Mouse (Mus musculus) adrenal gland, adult 18-20 months (tissue): ENCODE results near the gene Pbx1. TPM values are rescaled to one million over a fixed set of nuclear protein-coding genes. Genes with fewer than 3 reads are reported as not detected.

Experiments
- DNase-seq, 2 experiments: peaks; one replicate each; pipeline ENCODE4 v3.0.0; 2021 to 2022; ENCODE audit warnings: low spot score in 2 of 2
- total RNA-seq, 2 experiments: library from RNA; stranded (reverse); gene quantifications; 1 replicate in 1 of 2; 2 replicates in 1 of 2; pipeline ENCODE4 v1.2.3; 2021

Gene Pbx1
- total RNA-seq, 2 experiments from 2014 or later = 143 to 202 TPM

- no peak for DNase-seq
Measured at GRCm38 (mm10) chr1:168180622-168181441, 251.2 kb downstream of the Pbx1 start.

- peak in 1 of 2 experiments; percentile 10 for DNase-seq
Measured at GRCm38 (mm10) chr1:168179691-168180090, 252.4 kb downstream of the Pbx1 start.

- no peak for DNase-seq
Measured at GRCm38 (mm10) chr1:168178611-168179010, 253.5 kb downstream of the Pbx1 start.

GRCm38 (mm10) chr1:168175586-168175985, 256.5 kb downstream of the Pbx1 start:
- peak in 1 of 2 experiments; percentile 5 for DNase-seq

- DNase-seq = no peak
Measured at GRCm38 (mm10) chr1:168169791-168170190, 262.3 kb downstream of the Pbx1 start.

- DNase-seq = peak in 1 of 2 experiments; percentile 10
Measured at GRCm38 (mm10) chr1:168169052-168169779, 262.9 kb downstream of the Pbx1 start.

GRCm38 (mm10) chr1:168167781-168168180, 264.3 kb downstream of the Pbx1 start:
- no peak for DNase-seq

GRCm38 (mm10) chr1:168166841-168167240, 265.2 kb downstream of the Pbx1 start:
- no peak for DNase-seq

- no peak for DNase-seq
Measured at GRCm38 (mm10) chr1:168164945-168165344, 267.1 kb downstream of the Pbx1 start.

- DNase-seq = no peak
Measured at GRCm38 (mm10) chr1:168163521-168164233, 268.4 kb downstream of the Pbx1 start.

GRCm38 (mm10) chr1:168139138-168139682, 292.9 kb downstream of the Pbx1 start:
- no peak for DNase-seq

GRCm38 (mm10) chr1:168138669-168139068, 293.4 kb downstream of the Pbx1 start:
- DNase-seq = no peak

GRCm38 (mm10) chr1:168137890-168138289, 294.2 kb downstream of the Pbx1 start:
- DNase-seq = no peak

GRCm38 (mm10) chr1:168135545-168135944, 296.5 kb downstream of the Pbx1 start:
- no peak for DNase-seq

GRCm38 (mm10) chr1:168133696-168134095, 298.4 kb downstream of the Pbx1 start:
- DNase-seq = no peak

GRCm38 (mm10) chr1:168128004-168128403, 304.1 kb downstream of the Pbx1 start:
- no peak for DNase-seq

GRCm38 (mm10) chr1:168124643-168125490, 307.2 kb downstream of the Pbx1 start:
- DNase-seq = no peak

- DNase-seq = no peak
Measured at GRCm38 (mm10) chr1:168118077-168118476, 314.0 kb downstream of the Pbx1 start.

- no peak for DNase-seq
Measured at GRCm38 (mm10) chr1:168117367-168117766, 314.7 kb downstream of the Pbx1 start.

- no peak for DNase-seq
Measured at GRCm38 (mm10) chr1:168109797-168110196, 322.3 kb downstream of the Pbx1 start.
